8 mouse cellular contexts compared by ENCODE assay signal in the genomic region with DNA sequence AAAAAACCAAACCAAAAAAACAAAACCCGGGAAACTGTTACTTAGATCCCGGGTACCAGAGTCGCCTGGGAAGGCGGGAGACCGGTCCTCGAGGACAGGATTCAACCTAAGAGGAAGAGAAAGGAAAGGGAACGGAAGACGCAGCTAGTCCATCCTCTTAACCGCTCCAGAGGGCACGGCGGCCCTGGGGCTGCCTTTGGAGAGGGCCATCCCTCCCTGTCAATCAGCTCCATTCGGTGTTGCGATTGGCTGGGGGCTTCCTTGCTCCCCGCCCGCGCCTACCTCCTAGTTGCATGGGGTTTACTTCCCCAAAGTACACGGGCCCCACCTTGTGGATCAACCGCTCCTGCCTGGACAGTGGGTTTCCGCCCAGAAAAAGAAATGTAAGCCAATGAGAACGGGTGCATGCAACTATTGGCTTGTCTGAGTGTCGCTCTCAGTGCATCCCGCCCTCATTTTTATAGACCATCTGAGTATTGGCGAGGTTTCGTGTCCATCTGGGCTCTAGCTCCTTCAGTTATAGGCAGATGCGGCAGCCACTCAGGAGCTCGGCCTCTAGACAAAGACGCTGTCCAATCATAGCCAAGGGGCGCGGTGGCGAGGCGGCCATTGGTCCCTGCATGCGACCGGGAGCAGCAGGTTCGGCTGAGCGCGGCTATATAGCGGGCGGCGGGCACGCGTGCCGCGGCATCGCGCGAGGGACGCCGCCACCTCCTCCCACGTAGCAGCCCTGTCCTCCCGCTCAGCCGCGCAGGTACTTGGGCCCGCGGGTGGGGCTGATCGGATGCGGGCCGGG. TPM values are rescaled to one million over a fixed set of nuclear protein-coding genes. Genes with fewer than 3 reads are reported as not detected.
DNase-seq lines count a peak whose midpoint lies in the region; ATAC-seq and TF ChIP-seq lines count a peak whose summit lies in the region.

A gene (plus strand): TSS at position 638 of the 796 bp plus-strand sequence.

- peak within 1 kb of the TSS; percentile 97 for H3K27ac ChIP-seq in ES-Bruce4 (ENCODE audit: insufficient read depth, low read length)
- peak within 1 kb of the TSS; percentile 84 for H3K27ac ChIP-seq in forebrain, embryonic 13.5 days
- peak within 1 kb of the TSS; percentile 99 for H3K27ac ChIP-seq in liver, postnatal 0 days (ENCODE audit: low read depth)
- peak within 1 kb of the TSS; percentile 86 for H3K27ac ChIP-seq in neural tube, embryonic 14.5 days (ENCODE audit: low read depth, low read length)

- H3K9me3 ChIP-seq in ES-Bruce4 (replicated peaks; ENCODE audit: control insufficient read depth, insufficient read depth, low read length, poor library complexity, severe bottlenecking), result no peaks in the 10 kb centered on the region
- no peaks in the 10 kb centered on the region for H3K9me3 ChIP-seq in forebrain, embryonic 13.5 days (replicated peaks)
- H3K9me3 ChIP-seq in liver, postnatal 0 days (ENCODE audit: low read length), result no peaks in the 10 kb centered on the region
- no peaks in the 10 kb centered on the region for H3K9me3 ChIP-seq in neural tube, embryonic 14.5 days (ENCODE audit: control insufficient read depth, low read length)

- no peaks in the 10 kb centered on the region for H3K27me3 ChIP-seq in ES-Bruce4 (ENCODE audit: control insufficient read depth, insufficient read depth, low read length, poor library complexity, severe bottlenecking)
- no peaks in the 10 kb centered on the region for H3K27me3 ChIP-seq in forebrain, embryonic 13.5 days
- H3K27me3 ChIP-seq in liver, postnatal 0 days (ENCODE audit: insufficient read depth, low read length), result no peaks in the 10 kb centered on the region
- no peaks in the 10 kb centered on the region for H3K27me3 ChIP-seq in neural tube, embryonic 14.5 days (ENCODE audit: control insufficient read depth, insufficient read depth, low read length)

- WGBS in forebrain, embryonic 13.5 days, result under 1% methylated on average over 56 of the region's 57 CpGs
- under 1% methylated on average over 57 of the region's 57 CpGs for whole genome bisulfite sequencing in large intestine, adult 2 months
- 2% methylated on average over 56 of the region's 57 CpGs for WGBS in liver, postnatal 0 days (ENCODE audit: insufficient replicate concordance)
- under 1% methylated on average over 44 of the region's 57 CpGs for WGBS in neural tube, embryonic 14.5 days

- TF ChIP-seq CTCF in ES-Bruce4 (IDR thresholded peaks at IDR 0.05; ENCODE audit: low read depth, low read length), result no peak
- TF ChIP-seq CTCF in liver, postnatal 0 days (IDR thresholded peaks at IDR 0.05; ENCODE audit: low read depth), result peak; percentile 79

- no peaks in the 10 kb centered on the region for H3K4me1 ChIP-seq in ES-Bruce4 (ENCODE audit: control insufficient read depth, insufficient read depth, low read length)
- peaks cover 34% of the 10 kb centered on the region for H3K4me1 ChIP-seq in forebrain, embryonic 13.5 days
- H3K4me1 ChIP-seq in liver, postnatal 0 days (ENCODE audit: insufficient read depth), result peaks cover 29% of the 10 kb centered on the region
- peaks cover 12% of the 10 kb centered on the region for H3K4me1 ChIP-seq in neural tube, embryonic 14.5 days (ENCODE audit: control insufficient read depth, insufficient read depth, low read length)

- TF ChIP-seq EP300 in ES-Bruce4 (IDR thresholded peaks at IDR 0.05; ENCODE audit: insufficient read depth, low read depth, low read length), result no peak
- TF ChIP-seq EP300 in liver, postnatal 0 days (IDR thresholded peaks at IDR 0.05; ENCODE audit: low read depth), result peak; percentile 54

- DNase-seq in heart, postnatal 10 days, result peak; percentile 100
- DNase-seq in large intestine, adult 2 months (ENCODE audit: low read depth, low spot score), result peak; percentile 99
- peak; percentile 97 for DNase-seq in liver, postnatal 0 days
- peak; percentile 98 for DNase-seq in testis, postnatal 10 days (ENCODE audit: low spot score)

- peak; percentile 92 for TF ChIP-seq POLR2A in ES-Bruce4 (IDR thresholded peaks at IDR 0.05; ENCODE audit: insufficient read depth, low read length)

- intact Hi-C loops in heart, postnatal 10 days (cut with DNase I), result no loop called here

- H3K9ac ChIP-seq in ES-Bruce4 (ENCODE audit: low read depth, poor library complexity, severe bottlenecking), result peak within 1 kb of the TSS; percentile 96
- peak within 1 kb of the TSS; percentile 96 for H3K9ac ChIP-seq in forebrain, embryonic 13.5 days
- peak within 1 kb of the TSS; percentile 81 for H3K9ac ChIP-seq in liver, postnatal 0 days (replicated peaks)
- H3K9ac ChIP-seq in neural tube, embryonic 14.5 days (replicated peaks; ENCODE audit: low read depth, low read length), result peak within 1 kb of the TSS; percentile 95

- H3K36me3 ChIP-seq in ES-Bruce4 (ENCODE audit: control insufficient read depth, insufficient read depth, low read length, poor library complexity, severe bottlenecking), result peaks cover 26% of the 10 kb centered on the region
- H3K36me3 ChIP-seq in forebrain, embryonic 13.5 days (ENCODE audit: poor library complexity, severe bottlenecking), result peaks cover 28% of the 10 kb centered on the region
- no peaks in the 10 kb centered on the region for H3K36me3 ChIP-seq in liver, postnatal 0 days (replicated peaks; ENCODE audit: insufficient read depth, low read length)
- H3K36me3 ChIP-seq in neural tube, embryonic 14.5 days (ENCODE audit: control insufficient read depth, insufficient read depth, low read length), result no peaks in the 10 kb centered on the region

- H3K4me3 ChIP-seq in ES-Bruce4 (ENCODE audit: low read depth, low read length), result peak within 1 kb of the TSS; percentile 98
- H3K4me3 ChIP-seq in forebrain, embryonic 13.5 days, result peak within 1 kb of the TSS; percentile 93
- peak within 1 kb of the TSS; percentile 81 for H3K4me3 ChIP-seq in liver, postnatal 0 days (ENCODE audit: low read depth, low read length)
- peak within 1 kb of the TSS; percentile 91 for H3K4me3 ChIP-seq in neural tube, embryonic 14.5 days (ENCODE audit: low read depth, low read length)

- peak; percentile 98 for ATAC-seq in cerebellum, adult (ENCODE audit: insufficient number of reproducible peaks, low FRiP score, low TSS enrichment)
- peak; percentile 98 for ATAC-seq in forebrain, embryonic 13.5 days
- peak; percentile 92 for ATAC-seq in liver, postnatal 0 days
- peak; percentile 98 for ATAC-seq in neural tube, embryonic 14.5 days (ENCODE audit: low read depth)

- peak within 1 kb of the TSS; percentile 88 for H3K4me2 ChIP-seq in forebrain, embryonic 13.5 days
- H3K4me2 ChIP-seq in liver, postnatal 0 days (ENCODE audit: low read depth, low read length), result peak within 1 kb of the TSS; percentile 94
- H3K4me2 ChIP-seq in neural tube, embryonic 14.5 days (ENCODE audit: low read depth, low read length), result peak within 1 kb of the TSS; percentile 93

RNA-seq across cellular contexts. Expression of the gene that starts here (rescaled TPM):
- 146 and 147 TPM in 2 replicates for polyA plus RNA-seq in ES-Bruce4 (2011; ENCODE audit: insufficient read depth, insufficient read length, low read depth, missing spikeins)
- polyA plus RNA-seq in forebrain, embryonic 13.5 days (2015; fragmentation: Nextera tagmentation; extraction: Ambion mirVana), result 182 and 199 TPM in 2 replicates
- total RNA-seq in heart, postnatal 10 days (2021), result 10 to 100 TPM; 48.2 to 54.4 TPM
- polyA plus RNA-seq in large intestine, adult 2 months (2012; rRNA removed), result 25.7 and 27.8 TPM in 2 replicates
- 34.2 and 36.8 TPM in 2 replicates for polyA plus RNA-seq in liver, postnatal 0 days (2015; fragmentation: Nextera tagmentation; extraction: Ambion mirVana)
- polyA plus RNA-seq in neural tube, embryonic 14.5 days (2014; fragmentation: Nextera tagmentation; extraction: Ambion mirVana), result 96.9 and 111 TPM in 2 replicates

Comparison
In these comparisons a context has a peak if more than half of its experiments do, and no peak if none do; other contexts are left out.
1. Peak in every context shown above with its lines: DNase-seq, ATAC-seq, H3K4me3 ChIP-seq and H3K27ac ChIP-seq.